Mouse (Mus musculus) Patski (cell line): ENCODE data around the gene Det1. TPM values are rescaled to one million over a fixed set of nuclear protein-coding genes. Genes with fewer than 3 reads are reported as not detected.

Experiments
- ATAC-seq: fragments of 100-300 bp; one replicate; pipeline ENCODE4 v1.8.0; 2021
- CTCF ChIA-PET: fragments of 350-600 bp; sonication (Branson Sonifier 250); formaldehyde crosslinking; loops from one replicate; lab custom pipeline; 2022; ENCODE audit warnings: inconsistent platforms; lab: Charles Lee
- POLR2A ChIA-PET: fragments of 350-600 bp; sonication (Branson Sonifier 250); formaldehyde crosslinking; loops from one replicate; lab custom pipeline; 2022; ENCODE audit warnings: antibody characterized with exemption, inconsistent platforms; lab: Charles Lee
- DNase-seq: peaks from one replicate; pipeline ENCODE4 v3.0.0-alpha.2; 2011; ENCODE audit warnings: low read depth, low spot score
- H3K27me3 ChIP-seq: fragments of 371-371 bp; one replicate; pipeline ENCODE4 v1.5.1; 2021
- CTCF ChIP-seq: fragments of 100-300 bp; IDR thresholded peaks from one replicate; pipeline ENCODE4 v1.5.1; 2021
- in situ Hi-C: fragments of 300-500 bp; cut with MboI; formaldehyde crosslinking; loops from 3 replicates; pipeline ENCODE4 v1.11.1; 2018; ENCODE audit warnings: low pct_unique_long_range_greater_than_20kb, mixed read lengths
- polyA plus RNA-seq: library from polyadenylated mRNA; unstranded; gene quantifications from one replicate; pipeline ENCODE4 v1.2.3, GENCODE M21; 2021

Gene Det1
- polyA plus RNA-seq, 1 experiment from 2014 or later, result 10.9 TPM

DNA sequence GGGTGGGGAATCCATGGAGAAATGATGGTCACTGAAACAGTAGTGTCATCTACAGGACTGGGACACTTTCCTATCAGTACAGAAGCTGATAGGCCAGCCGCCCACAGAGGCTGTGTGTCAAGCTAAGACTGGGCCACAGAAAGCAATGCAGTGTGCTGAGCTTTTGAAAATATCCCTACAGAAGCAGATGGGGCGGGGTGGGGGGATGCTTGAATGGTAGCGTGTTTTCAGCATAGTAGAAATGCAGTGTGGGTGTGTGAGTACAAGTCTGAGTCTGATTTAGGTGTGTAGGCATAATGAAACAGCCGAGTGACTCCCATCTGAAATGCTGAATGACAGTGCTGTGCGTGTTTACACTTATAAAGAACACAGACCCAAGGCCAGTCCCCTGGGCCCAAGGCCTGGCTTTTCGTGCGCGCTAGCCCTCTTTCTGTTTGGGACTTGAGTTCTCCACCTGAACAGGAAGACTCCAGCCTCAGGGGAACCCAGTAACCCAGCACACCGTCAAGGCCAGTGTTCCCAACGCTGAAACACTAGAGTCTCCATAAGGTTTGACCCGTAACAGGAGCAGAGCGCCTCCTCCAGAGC, 59.2 kb downstream of the Det1 start:
- TF ChIP-seq CTCF, result no peak
- H3K27me3 ChIP-seq, result no peaks in the 10 kb centered on the region
- ChIA-PET POLR2A (no interaction called here), CTCF (interaction anchor here (1.0 kb wide), 1 partner anchor 102 kb away, joined by 3 read pairs; no protein-coding TSS in a partner anchor)
- ATAC-seq, result no peak
- in situ Hi-C loops, result no loop called here
- DNase-seq, result no peak

DNA sequence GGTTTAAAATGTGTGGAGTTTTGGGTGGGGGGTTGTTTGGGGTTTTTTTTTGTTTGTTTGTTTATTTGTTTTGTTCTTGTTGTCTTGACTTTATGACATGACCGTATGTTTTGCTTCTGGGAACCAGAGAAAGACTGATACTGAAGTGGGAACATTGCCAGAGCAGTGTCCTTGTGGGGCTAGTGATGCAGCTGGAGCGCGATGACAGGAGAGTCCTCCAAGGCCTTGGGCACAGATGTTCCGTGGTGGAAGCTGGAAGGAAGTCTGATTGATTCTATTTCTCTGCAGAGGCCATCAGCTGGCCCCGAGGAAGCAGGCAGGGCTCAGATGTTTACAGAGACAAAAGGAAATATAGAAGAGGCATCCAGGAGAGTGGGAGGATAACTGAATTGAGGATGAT, 61.2 kb downstream of the Det1 start:
- in situ Hi-C loops, result no loop called here
- DNase-seq (no peak), ATAC-seq (no peak)
- no peaks in the 10 kb centered on the region for H3K27me3 ChIP-seq
- CTCF ChIA-PET, result no interaction called here
- POLR2A ChIA-PET, result no interaction called here
- TF ChIP-seq CTCF, result no peak

DNA sequence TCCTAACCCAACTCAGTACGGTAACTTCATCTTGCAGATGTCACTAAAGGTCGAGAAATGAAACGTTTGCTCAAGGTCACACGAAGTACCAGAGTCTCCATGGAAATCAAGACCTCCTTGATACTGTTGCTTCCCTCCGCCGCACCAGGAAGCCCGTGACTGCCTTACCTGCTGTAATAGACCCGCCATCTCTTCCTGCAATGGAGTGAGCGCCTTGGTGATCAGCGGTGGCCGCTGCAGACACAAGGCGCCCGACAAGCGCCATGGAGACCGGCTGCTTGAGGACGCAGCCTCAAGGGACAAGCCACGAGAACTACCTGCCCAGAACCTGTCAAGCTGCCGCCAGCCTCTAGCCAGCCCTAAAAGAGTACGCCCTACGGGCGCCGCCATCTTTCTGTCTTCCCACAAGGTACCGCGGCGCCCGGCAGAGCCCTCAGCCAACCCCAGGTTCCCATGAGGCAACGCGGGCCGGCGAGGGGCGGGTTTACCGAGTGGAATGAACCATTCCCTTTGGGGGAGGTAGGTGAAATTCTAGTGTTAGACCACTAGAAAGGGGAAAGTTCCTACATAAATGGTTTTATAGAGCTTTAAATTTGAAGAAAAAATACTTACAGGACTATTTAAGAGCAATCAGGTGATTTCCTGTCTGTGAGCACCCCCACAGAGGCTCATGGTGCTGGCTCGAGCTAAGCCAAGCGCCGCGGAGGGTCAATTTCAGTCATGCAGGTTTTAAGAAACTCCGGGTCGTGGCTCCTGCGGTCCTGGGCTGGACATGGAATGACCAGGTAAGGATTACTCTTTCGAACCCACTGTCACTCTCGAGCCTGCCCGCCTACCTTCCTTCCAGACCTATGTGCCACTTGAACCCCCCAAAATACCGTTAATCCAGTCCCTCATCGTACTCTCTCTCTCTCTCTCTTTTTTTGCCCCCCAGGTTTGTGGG, 64.2 kb downstream of the Det1 start, which contains the start of the genes Mrps11 and Mrpl46:
Mrps11 (plus strand) TSS at position 481 of the 943 bp plus-strand sequence.
Mrpl46 (minus strand) TSS at position 893 of the 943 bp plus-strand sequence.
- POLR2A ChIA-PET, result interaction anchor here (1.1 kb wide), 1 partner anchor 12 kb away, joined by 4 read pairs; no protein-coding TSS in a partner anchor
- no peaks in the 10 kb centered on the region for H3K27me3 ChIP-seq
- CTCF ChIA-PET, result interaction anchor here (1.3 kb wide), 1 partner anchor 108 kb away, joined by 3 read pairs; no protein-coding TSS in a partner anchor
- ATAC-seq, result peak; percentile 75
- TF ChIP-seq CTCF, result no peak
- in situ Hi-C loops, result no loop called here
- peak; percentile 54 for DNase-seq

- H3K27me3 ChIP-seq, result no peaks in the 10 kb centered on the region
- in situ Hi-C loops, result no loop called here
- no peak for TF ChIP-seq CTCF
- ChIA-PET POLR2A (no interaction called here), CTCF (interaction anchor here (1.0 to 1.5 kb wide), 4 partner anchors 12 to 194 kb away, joined by 3 to 4 read pairs (median 3); no protein-coding TSS in a partner anchor)
- DNase-seq (peak; percentile 76), ATAC-seq (peak; percentile 90)
These were observed 68.3 kb downstream of the Det1 start for GRCm38 (mm10) chr7:78778741-78779140.

Other genes starting within 250 kb of the Det1 start
- 13.7 TPM for gene Ntrk3, start 109.3 kb downstream of the Det1 start, polyA plus RNA-seq
- 105 TPM for gene Mrps11, start 64.1 kb downstream of the Det1 start, polyA plus RNA-seq
- 66.1 TPM for gene Mrpl46, start 63.7 kb downstream of the Det1 start, polyA plus RNA-seq
- 39.3 TPM for gene Aen, start 48.6 kb upstream of the Det1 start, polyA plus RNA-seq
- gene Isg20, start 66.2 kb upstream of the Det1 start, polyA plus RNA-seq, result 29.8 TPM
- gene Acan, start 206.2 kb upstream of the Det1 start, polyA plus RNA-seq, result not detected